Mouse (Mus musculus) lung, embryonic 16.5 days (tissue): ENCODE results near the gene Smarcc1. TPM values are rescaled to one million over a fixed set of nuclear protein-coding genes. Genes with fewer than 3 reads are reported as not detected.

Experiments used
- ATAC-seq: fragments of 200-750 bp; cut with Nextera tagmentation; 2 replicates; pipeline ENCODE4 v1.8.0; 2017; ENCODE audit warnings: low read depth, mild to moderate bottlenecking, moderate library complexity
- H3K27ac ChIP-seq: fragments of 300-500 bp; sonication (generic); 2 replicates; pipeline ENCODE4 v1.5.1; 2014; ENCODE audit warnings: mild to moderate bottlenecking, control low read depth, low read length
- H3K27me3 ChIP-seq: fragments of 300-500 bp; sonication (generic); 2 replicates; pipeline ENCODE4 v1.6.1; 2014; ENCODE audit warnings: low read depth, low read length, mixed read lengths; ENCODE audit not compliant: control insufficient read depth, insufficient read depth
- H3K36me3 ChIP-seq: fragments of 300-500 bp; sonication (generic); 2 replicates; pipeline ENCODE4 v1.6.1; 2014; ENCODE audit warnings: low read length; ENCODE audit not compliant: control insufficient read depth, insufficient read depth
- H3K4me1 ChIP-seq: fragments of 300-500 bp; sonication (generic); replicated peaks from 2 replicates; pipeline ENCODE4 v1.6.1; 2014; ENCODE audit warnings: low read length, mixed read lengths; ENCODE audit not compliant: control insufficient read depth, insufficient read depth
- H3K4me2 ChIP-seq: fragments of 300-500 bp; sonication (generic); 2 replicates; pipeline ENCODE4 v1.6.1; 2014; ENCODE audit warnings: low read depth, low read length, control low read depth
- H3K4me3 ChIP-seq: fragments of 300-500 bp; sonication (generic); 2 replicates; pipeline ENCODE4 v1.5.1; 2014; ENCODE audit warnings: mild to moderate bottlenecking, low read length, control low read depth
- H3K9ac ChIP-seq: fragments of 300-500 bp; sonication (generic); 2 replicates; pipeline ENCODE4 v1.6.1; 2014; ENCODE audit warnings: low read length, control low read depth
- H3K9me3 ChIP-seq: fragments of 300-500 bp; sonication (generic); 2 replicates; pipeline ENCODE4 v1.6.1; 2016; ENCODE audit warnings: low read length; ENCODE audit not compliant: control insufficient read depth
- WGBS: fragments of 180-500 bp; shearing (Covaris S2); extraction: QIAGEN DNeasy Blood & Tissue Kit; methylation state at CpG from one replicate; pipeline ENCODE4 v1.1.7; 2014; 5-methylcytosine and 5-hydroxymethylcytosine counted together
- polyA plus RNA-seq: library from polyadenylated mRNA; unstranded; fragments of >200 nt; fragmentation: Nextera tagmentation; extraction: Ambion mirVana; gene quantifications from 2 replicates; pipeline ENCODE4 v1.2.1, GENCODE M21; 2015

Smarcc1 gene
- polyA plus RNA-seq, 1 experiment from 2014 or later: 87.1 TPM

DNA sequence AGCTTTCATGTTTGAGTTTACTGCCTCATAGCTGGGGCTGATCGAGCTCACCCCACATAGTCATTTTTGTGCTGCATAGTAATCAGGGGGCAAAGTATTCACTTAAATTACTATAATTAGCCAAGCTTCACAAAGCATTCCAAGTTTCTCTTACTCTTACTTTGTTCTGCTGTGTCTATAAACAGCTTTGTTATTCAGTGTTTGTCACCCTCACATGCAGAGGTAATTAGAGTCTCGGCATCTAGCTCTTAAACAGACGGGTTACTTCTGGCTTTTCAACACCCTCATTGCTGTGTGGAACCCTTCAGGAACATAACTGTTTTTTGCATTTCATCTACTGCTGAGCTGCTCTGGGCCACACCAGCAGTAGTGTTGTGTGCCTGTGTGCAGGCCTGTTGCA, 91.5 kb downstream of the Smarcc1 start:
- H3K4me1 ChIP-seq: no peaks in the 10 kb centered on the region
- no peak overlapping the region for H3K9ac ChIP-seq
- no peak overlapping the region for H3K4me2 ChIP-seq
- H3K36me3 ChIP-seq: peaks cover 49% of the 10 kb centered on the region
- no peaks in the 10 kb centered on the region for H3K27me3 ChIP-seq
- no peak for ATAC-seq
- no peak overlapping the region for H3K4me3 ChIP-seq
- 88% methylated on average over 3 of the region's 3 CpGs for WGBS
- no peaks in the 10 kb centered on the region for H3K9me3 ChIP-seq
- no peak overlapping the region for H3K27ac ChIP-seq

DNA sequence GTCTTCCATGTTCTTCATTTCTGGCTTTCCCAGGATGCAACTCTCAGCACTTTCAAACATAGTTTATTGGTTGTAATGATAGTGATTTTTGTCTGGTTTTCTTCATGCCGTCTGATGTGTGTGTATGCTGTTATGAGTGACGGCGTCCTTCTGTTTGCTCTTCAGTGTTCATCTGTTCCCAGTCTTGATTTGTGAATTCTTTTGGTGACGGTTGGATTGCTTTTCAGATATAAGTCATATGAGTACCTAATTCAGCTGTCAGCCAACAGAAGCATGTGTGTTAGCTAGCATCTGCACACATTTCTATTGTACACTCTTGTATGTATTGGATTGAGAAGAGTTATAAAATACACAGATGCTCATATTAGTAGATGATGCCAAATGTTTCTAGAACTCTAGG, 106.8 kb downstream of the Smarcc1 start:
- H3K9ac ChIP-seq: no peak overlapping the region
- H3K9me3 ChIP-seq: no peaks in the 10 kb centered on the region
- H3K36me3 ChIP-seq: peaks cover 33% of the 10 kb centered on the region
- no peak overlapping the region for H3K4me3 ChIP-seq
- H3K4me1 ChIP-seq: no peaks in the 10 kb centered on the region
- WGBS: 88% methylated on average over 4 of the region's 4 CpGs
- H3K4me2 ChIP-seq: no peak overlapping the region
- ATAC-seq: no peak
- no peaks in the 10 kb centered on the region for H3K27me3 ChIP-seq
- no peak overlapping the region for H3K27ac ChIP-seq

DNA sequence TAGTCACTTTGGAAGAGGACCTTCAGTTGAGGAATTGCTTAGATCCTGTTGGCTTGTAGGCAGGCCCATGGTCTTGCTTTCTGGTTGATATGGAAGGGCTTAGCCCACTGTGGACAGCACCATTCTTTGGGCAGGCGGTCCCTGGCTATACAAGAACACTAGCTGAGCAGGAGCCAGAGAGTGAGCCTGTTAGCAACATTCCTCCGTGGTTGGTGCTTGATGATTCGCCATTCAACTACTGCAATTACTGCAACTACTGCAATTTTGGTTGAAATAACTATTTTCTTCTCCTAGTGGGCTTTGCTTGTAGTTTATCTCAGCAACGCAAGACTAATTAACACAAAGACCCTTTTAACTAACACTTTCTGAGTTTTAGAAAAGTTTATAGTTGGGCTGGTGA, 108.7 kb downstream of the Smarcc1 start:
- no peaks in the 10 kb centered on the region for H3K9me3 ChIP-seq
- H3K9ac ChIP-seq: no peak overlapping the region
- H3K27ac ChIP-seq: no peak overlapping the region
- H3K4me3 ChIP-seq: no peak overlapping the region
- no peaks in the 10 kb centered on the region for H3K27me3 ChIP-seq
- no peaks in the 10 kb centered on the region for H3K4me1 ChIP-seq
- no peak overlapping the region for H3K4me2 ChIP-seq
- peaks cover 37% of the 10 kb centered on the region for H3K36me3 ChIP-seq
- no peak for ATAC-seq
- WGBS: 93% methylated on average over 4 of the region's 4 CpGs

DNA sequence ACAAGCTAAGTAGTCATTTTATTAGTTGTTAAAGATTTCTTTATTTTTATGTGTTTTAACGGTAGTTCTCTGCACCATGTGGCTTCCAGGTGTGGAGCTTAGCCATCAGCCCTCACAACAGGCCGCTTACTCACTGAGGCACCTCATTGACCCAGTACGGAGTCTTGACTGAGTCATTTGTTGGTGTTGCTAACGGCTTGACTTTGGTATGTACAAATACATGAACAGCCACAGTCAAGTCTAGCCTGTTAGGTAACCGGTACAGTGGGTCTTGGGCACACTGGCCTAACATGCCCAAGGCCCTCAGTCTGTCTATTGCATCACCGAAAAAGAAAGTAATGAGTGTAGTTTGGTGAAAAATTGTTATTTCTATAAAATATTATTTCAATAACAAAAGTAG, 111.2 kb downstream of the Smarcc1 start:
- no peaks in the 10 kb centered on the region for H3K9me3 ChIP-seq
- H3K4me3 ChIP-seq: no peak overlapping the region
- no peak for ATAC-seq
- H3K27me3 ChIP-seq: no peaks in the 10 kb centered on the region
- H3K4me1 ChIP-seq: no peaks in the 10 kb centered on the region
- peaks cover 22% of the 10 kb centered on the region for H3K36me3 ChIP-seq
- H3K9ac ChIP-seq: no peak overlapping the region
- no peak overlapping the region for H3K4me2 ChIP-seq
- WGBS: 74% methylated on average over 6 of the region's 6 CpGs
- H3K27ac ChIP-seq: no peak overlapping the region

DNA sequence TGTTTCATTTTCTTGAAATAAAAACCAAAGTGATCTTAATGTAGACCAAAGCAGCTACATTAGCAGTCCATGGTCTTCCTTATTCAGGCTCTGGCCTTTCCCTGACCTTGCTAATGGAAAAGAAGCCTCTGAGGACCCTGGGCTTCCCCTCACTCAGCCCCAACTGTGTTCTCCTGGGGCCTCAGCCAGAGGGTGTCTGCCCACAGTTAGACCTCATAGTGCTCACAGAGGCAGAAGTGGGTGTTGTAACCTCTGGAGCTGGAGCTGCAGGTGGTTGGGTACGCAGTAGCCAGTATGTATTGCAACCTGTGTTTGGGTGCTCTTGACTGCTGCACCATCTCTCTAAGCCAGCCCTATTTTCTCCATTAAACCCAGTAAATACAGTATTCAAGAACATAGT, 111.6 kb downstream of the Smarcc1 start:
- no peak overlapping the region for H3K4me3 ChIP-seq
- H3K27ac ChIP-seq: no peak overlapping the region
- no peaks in the 10 kb centered on the region for H3K27me3 ChIP-seq
- H3K9me3 ChIP-seq: no peaks in the 10 kb centered on the region
- H3K4me1 ChIP-seq: no peaks in the 10 kb centered on the region
- no peak overlapping the region for H3K4me2 ChIP-seq
- 97% methylated on average over 1 of the region's 1 CpGs for WGBS
- no peak overlapping the region for H3K9ac ChIP-seq
- H3K36me3 ChIP-seq: peaks cover 19% of the 10 kb centered on the region
- no peak for ATAC-seq

DNA sequence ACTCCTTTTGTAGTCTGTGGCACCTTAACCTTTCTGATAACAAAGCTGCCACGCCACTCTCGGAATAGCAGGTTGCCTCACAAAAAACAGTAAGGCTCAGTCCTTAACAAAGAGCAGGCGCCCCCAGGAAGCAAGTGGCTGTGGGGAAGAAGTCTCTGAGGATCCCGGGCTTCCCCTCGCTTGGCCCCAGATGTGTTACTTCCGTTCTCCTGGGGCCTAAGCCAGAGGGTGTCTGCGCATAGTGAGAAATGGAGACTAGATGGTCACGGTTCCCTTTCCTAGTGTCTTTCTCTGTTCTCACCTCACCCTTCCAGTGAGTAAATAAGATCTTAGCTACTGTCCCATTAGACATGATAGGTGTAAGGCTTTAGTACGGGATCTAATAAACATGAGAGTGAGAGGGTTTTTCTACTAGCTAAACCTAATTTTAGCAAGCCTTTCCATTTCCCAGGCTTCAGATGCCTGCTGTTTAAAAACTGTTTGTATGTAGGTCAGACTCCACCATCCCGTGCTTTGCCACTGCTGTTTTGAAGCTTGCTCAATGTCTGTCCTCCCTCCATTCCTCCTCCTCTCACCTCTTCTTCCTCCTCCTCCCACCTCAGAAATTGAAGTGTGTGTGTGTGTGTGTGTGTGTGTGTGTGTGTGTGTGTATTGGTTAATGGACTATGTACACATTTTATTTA, 112.2 kb downstream of the Smarcc1 start:
- Histone ChIP-seq H3K4me2 (no peak overlapping the region), H3K27ac (no peak overlapping the region), H3K4me3 (no peak overlapping the region), H3K9ac (no peak overlapping the region), H3K4me1 (no peaks in the 10 kb centered on the region), H3K36me3 (peaks cover 22% of the 10 kb centered on the region), H3K9me3 (no peaks in the 10 kb centered on the region), H3K27me3 (no peaks in the 10 kb centered on the region)
- 72% methylated on average over 10 of the region's 10 CpGs for WGBS
- no peak for ATAC-seq

DNA sequence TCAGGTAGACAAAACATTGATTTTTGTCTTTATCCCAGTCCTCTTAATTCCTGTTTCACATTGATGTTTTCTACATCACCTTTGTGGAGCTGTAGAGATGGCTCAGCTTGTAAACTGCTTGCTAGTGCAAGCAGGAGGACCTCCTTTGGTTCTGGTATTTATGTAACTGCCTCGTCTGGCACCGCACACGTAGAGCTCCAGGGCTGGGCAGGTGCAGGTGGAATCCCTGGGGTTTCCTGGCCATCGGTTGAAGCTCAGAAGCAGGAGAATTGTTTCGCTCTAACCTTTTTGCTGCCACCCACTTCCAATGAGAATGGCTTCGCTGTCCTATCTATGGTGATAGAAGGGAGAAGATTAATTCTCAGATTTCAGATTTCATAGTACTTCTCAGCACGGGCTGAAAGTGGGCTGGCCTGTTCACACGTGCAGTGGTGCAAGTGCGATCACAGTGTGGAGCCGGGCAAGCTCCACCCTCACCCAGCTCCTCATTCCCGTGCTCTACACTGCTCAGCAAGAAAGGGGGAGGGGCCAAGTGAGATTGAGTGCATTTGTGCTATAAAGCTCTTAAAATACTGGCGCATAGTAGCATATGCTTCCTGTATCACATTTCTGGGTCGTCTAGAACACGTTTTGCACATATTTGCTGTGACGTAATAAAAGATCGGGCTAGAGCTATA, 113.0 kb downstream of the Smarcc1 start:
- Histone ChIP-seq H3K4me2 (no peak overlapping the region), H3K4me3 (no peak overlapping the region), H3K36me3 (peaks cover 31% of the 10 kb centered on the region), H3K4me1 (no peaks in the 10 kb centered on the region), H3K27ac (no peak overlapping the region), H3K27me3 (no peaks in the 10 kb centered on the region), H3K9ac (no peak overlapping the region), H3K9me3 (no peaks in the 10 kb centered on the region)
- 79% methylated on average over 16 of the region's 16 CpGs for WGBS
- ATAC-seq: no peak

DNA sequence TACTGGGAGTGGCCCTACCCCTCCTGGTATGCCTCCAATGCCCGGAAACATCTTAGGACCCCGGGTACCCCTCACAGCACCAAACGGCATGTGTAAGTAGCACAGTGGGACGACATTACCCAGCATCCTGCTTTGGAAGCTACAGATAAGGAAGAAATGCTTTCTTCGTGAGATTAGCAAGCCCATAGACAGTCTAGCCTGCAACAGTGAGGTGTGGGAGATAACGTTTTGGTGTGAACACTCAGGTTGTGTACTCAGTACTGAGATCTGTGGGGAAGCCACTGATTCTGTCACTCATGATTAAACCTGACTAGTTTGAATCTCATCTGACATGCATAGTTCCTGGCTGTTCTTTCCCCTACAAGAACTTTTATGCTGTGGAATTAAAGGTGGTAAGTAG, 117.5 kb downstream of the Smarcc1 start:
- Histone ChIP-seq H3K9ac (no peak overlapping the region), H3K9me3 (no peaks in the 10 kb centered on the region), H3K4me1 (no peaks in the 10 kb centered on the region), H3K27me3 (no peaks in the 10 kb centered on the region), H3K4me3 (no peak overlapping the region), H3K27ac (no peak overlapping the region), H3K4me2 (no peak overlapping the region), H3K36me3 (peaks cover 42% of the 10 kb centered on the region)
- WGBS: 93% methylated on average over 6 of the region's 6 CpGs
- ATAC-seq: no peak

DNA sequence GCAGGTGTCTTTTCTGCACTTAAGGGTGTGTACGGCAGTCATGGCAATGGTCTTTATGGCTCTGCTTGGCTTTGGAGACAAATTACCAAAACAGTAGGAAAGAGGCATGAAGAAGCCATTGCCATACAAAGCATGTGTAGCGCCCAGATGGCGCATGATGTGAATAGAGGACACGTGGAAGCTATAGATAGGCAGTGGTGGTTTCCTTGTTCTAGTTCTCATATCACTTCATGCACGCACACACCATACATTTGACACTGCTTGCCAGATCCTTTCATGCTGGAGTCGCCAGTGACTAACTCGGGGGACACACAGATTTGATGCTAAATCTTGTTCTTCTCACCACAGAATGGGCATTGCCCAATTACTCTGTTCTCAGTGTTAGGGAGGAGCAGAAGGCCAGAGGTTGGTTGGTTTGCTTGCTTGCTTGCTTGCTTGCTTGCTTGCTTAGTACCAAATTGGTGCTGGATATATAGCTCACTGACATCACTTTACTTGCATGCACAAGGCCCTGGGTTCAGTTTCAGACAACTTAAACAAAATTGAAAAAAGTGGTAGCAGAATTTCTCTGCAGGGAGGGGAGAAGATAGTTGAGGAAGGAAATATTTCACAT, 125.8 kb downstream of the Smarcc1 start, which contains the start of gene Cspg5:
TSS of gene Cspg5 (plus strand) at position 563 of the 613 bp plus-strand sequence.
- Histone ChIP-seq H3K4me1 (peaks cover 6% of the 10 kb centered on the region), H3K36me3 (peaks cover 3% of the 10 kb centered on the region; the same call in 1 of the 2 replicates), H3K4me2 (peak within 1 kb of the TSS; percentile 98; the same call in 1 of the 2 replicates), H3K27ac (no peak within 1 kb of the TSS), H3K9me3 (no peaks in the 10 kb centered on the region), H3K4me3 (peak within 1 kb of the TSS; percentile 63), H3K9ac (no peak within 1 kb of the TSS), H3K27me3 (peaks cover 8% of the 10 kb centered on the region)
- 82% methylated on average over 7 of the region's 7 CpGs for WGBS
- no peak for ATAC-seq
